Mouse (Mus musculus): ENCODE measurements around the gene Gsk3a.

DNA sequence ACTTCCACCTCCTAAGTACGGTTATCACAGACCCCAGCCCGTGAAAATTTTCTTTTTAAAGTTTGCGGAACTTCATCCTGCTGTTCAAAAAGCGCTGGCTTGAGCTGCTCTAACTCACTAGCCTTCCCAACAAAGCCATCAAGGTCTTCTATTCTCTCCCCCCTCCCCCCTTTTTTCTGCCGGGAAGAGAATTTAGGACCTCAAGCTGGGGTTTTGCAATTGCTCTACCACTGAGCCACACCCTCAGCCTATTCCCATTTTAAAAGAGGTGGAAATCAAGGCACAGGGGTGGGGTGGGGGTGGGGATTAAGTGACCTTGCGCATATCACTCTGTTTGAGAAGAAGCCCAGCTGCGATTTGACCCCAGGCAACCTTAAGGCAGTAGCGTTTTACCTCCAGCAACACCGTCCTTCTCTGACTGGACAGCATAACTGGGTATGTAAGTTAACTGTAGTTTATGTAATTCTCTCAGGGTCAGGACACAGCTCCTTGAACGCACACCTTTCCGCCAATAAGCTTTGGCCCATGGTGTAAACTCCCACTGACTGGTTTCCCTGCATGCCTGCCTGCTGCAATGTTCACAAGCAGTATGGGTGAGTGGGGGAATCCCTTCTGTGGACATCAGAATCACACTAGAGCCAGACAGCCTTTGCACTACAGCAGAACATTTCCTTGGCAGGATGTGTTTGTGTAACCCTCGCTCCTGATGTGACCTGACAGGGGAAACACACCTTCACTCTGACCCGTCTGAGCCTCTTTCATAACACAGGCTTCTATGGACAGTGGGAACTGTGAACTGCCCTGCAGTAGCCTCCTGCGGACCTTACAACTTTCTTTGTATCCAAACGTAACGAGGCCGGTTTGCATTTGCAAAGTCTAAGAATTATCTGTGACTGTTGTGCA lies 26.6 kb upstream of the Gsk3a start:
- no peak for TF ChIP-seq POLR2A (IDR thresholded peaks at IDR 0.05; ENCODE audit: borderline replicate concordance, insufficient read depth, low read length)
- TF ChIP-seq CTCF (IDR thresholded peaks at IDR 0.05; ENCODE audit: borderline replicate concordance, insufficient read depth, low read depth, low read length): no peak
